ENCODE assay signal across 12 mouse cellular contexts in the genomic region with DNA sequence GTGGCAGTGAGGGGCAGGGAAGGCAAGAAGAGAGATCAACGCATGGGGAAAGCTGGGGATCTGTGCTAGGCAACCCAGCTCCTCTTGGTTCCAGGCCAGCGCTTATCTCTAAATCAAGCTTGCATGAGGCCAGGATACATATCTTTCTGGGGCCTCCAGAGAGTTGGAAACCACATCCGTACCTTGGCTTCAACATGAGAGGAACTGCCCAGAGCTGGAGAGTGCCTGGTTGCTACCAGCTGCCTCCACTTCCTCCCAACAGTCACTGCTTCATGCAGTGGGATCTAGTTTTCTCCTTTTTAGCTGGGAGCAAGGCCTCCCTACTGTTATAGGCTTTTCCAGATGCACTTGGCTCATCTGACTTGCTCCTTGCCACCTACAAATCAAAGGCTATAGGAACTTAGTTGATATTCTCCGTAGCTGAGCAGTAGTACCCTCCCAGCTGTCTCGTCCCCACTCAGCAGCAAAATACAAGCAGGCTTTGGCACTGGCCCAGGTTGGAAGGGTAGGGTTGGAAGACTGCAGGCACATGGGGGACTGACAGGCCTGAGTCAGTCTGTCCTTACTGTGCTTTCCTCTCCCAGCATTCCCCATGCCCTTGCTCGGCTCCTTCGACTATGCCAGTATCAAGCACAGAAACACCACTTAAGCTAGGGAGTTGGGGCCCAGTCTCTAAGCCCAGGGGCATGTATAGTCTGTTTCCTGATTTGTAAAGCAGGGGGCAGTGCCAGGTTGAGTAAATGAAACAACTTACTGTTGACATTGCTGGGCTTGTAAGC.
A peak's percentile ranks its signal among the peaks of the same experiment; 100 is the strongest.
DNase-seq lines count a peak whose midpoint lies in the region; ATAC-seq and TF ChIP-seq lines count a peak whose summit lies in the region.
"Had no signal": no experiment of that assay in that cellular context is flagged by ENCODE, and none has a peak within 500 bp of the region (broad histone marks: within the 10 kb centered on the region; RNA-seq: fewer than 3 reads in every experiment).

No protein-coding gene starts in this region.

- no peak overlapping the region for H3K27ac ChIP-seq in forebrain, postnatal 0 days (ENCODE audit: low read depth, low read length)
- H3K27ac ChIP-seq in forebrain, embryonic 11.5 days (ENCODE audit: low read depth, low read length), result no peak overlapping the region
- H3K27ac ChIP-seq in spleen, adult 2 months (ENCODE audit: insufficient read depth, low read length), result peak overlapping the region; percentile 69
- H3K27ac ChIP-seq in midbrain, embryonic 13.5 days, result no peak overlapping the region
- H3K27ac ChIP-seq in heart, embryonic 10.5 days, result no peak overlapping the region
- H3K27ac ChIP-seq: embryonic facial prominence, embryonic 15.5 days; neural tube, embryonic 12.5 days had no signal

- H3K9ac ChIP-seq in forebrain, postnatal 0 days, result no peak overlapping the region
- no peak overlapping the region for H3K9ac ChIP-seq in forebrain, embryonic 11.5 days (ENCODE audit: low read length)
- H3K9ac ChIP-seq in midbrain, embryonic 13.5 days (replicated peaks), result no peak overlapping the region
- H3K9ac ChIP-seq: embryonic facial prominence, embryonic 15.5 days; neural tube, embryonic 12.5 days had no signal

- no peaks in the 10 kb centered on the region for H3K27me3 ChIP-seq in forebrain, postnatal 0 days (ENCODE audit: insufficient read depth, low read length)
- no peaks in the 10 kb centered on the region for H3K27me3 ChIP-seq in forebrain, embryonic 11.5 days (ENCODE audit: control insufficient read depth, insufficient read depth, low read length)
- H3K27me3 ChIP-seq in spleen, adult 2 months (ENCODE audit: control insufficient read depth, insufficient read depth, low read length), result no peaks in the 10 kb centered on the region
- H3K27me3 ChIP-seq in midbrain, embryonic 13.5 days, result no peaks in the 10 kb centered on the region
- H3K27me3 ChIP-seq in heart, embryonic 10.5 days (ENCODE audit: insufficient read depth, poor library complexity, severe bottlenecking), result no peaks in the 10 kb centered on the region
- H3K27me3 ChIP-seq: embryonic facial prominence, embryonic 15.5 days; neural tube, embryonic 12.5 days had no signal

- no peaks in the 10 kb centered on the region for H3K4me1 ChIP-seq in forebrain, postnatal 0 days (ENCODE audit: insufficient read depth)
- no peaks in the 10 kb centered on the region for H3K4me1 ChIP-seq in forebrain, embryonic 11.5 days (replicated peaks; ENCODE audit: control insufficient read depth, insufficient read depth, low read length)
- H3K4me1 ChIP-seq in spleen, adult 2 months (ENCODE audit: control insufficient read depth, insufficient read depth, insufficient read length), result peaks cover 35% of the 10 kb centered on the region
- H3K4me1 ChIP-seq in midbrain, embryonic 13.5 days (replicated peaks), result no peaks in the 10 kb centered on the region
- no peaks in the 10 kb centered on the region for H3K4me1 ChIP-seq in heart, embryonic 10.5 days
- H3K4me1 ChIP-seq: embryonic facial prominence, embryonic 15.5 days; neural tube, embryonic 12.5 days had no signal

- no peak overlapping the region for H3K4me3 ChIP-seq in forebrain, postnatal 0 days (ENCODE audit: low read depth, low read length)
- no peak overlapping the region for H3K4me3 ChIP-seq in forebrain, embryonic 11.5 days (ENCODE audit: low read depth, low read length)
- H3K4me3 ChIP-seq in spleen, adult 2 months (ENCODE audit: extremely low read depth, insufficient read depth, insufficient read length), result no peak overlapping the region
- H3K4me3 ChIP-seq in midbrain, embryonic 13.5 days (replicated peaks), result no peak overlapping the region
- no peak overlapping the region for H3K4me3 ChIP-seq in heart, embryonic 10.5 days
- H3K4me3 ChIP-seq: embryonic facial prominence, embryonic 15.5 days; neural tube, embryonic 12.5 days had no signal

- TF ChIP-seq CTCF in forebrain, postnatal 0 days (IDR thresholded peaks at IDR 0.05; ENCODE audit: low read depth), result no peak
- TF ChIP-seq CTCF in spleen, adult 2 months (IDR thresholded peaks at IDR 0.05; ENCODE audit: extremely low read depth, insufficient read depth, insufficient read length, insufficient replicate concordance), result no peak

- WGBS in forebrain, postnatal 0 days, result 73% methylated on average over 7 of the region's 7 CpGs
- 87% methylated on average over 7 of the region's 7 CpGs for WGBS in forebrain, embryonic 11.5 days
- 12% methylated on average over 7 of the region's 7 CpGs for WGBS in spleen, adult 2 months
- 88% methylated on average over 7 of the region's 7 CpGs for WGBS in midbrain, embryonic 13.5 days
- WGBS in heart, embryonic 10.5 days, result 77% methylated on average over 7 of the region's 7 CpGs

- DNase-seq in forebrain, postnatal 0 days, result peak; percentile 3
- no peak for DNase-seq in forebrain, embryonic 11.5 days (ENCODE audit: low spot score)
- peak; percentile 48 to 61 for DNase-seq in spleen, adult 2 months (ENCODE audit: low read depth in 1 of 2, low spot score in 2 of 2)
- no peak for DNase-seq in spleen, postnatal 14 days (ENCODE audit: low spot score in 2 of 2)
- DNase-seq in lung, postnatal 36 days, result peak; percentile 41
- DNase-seq in embryo, embryonic 10 days (ENCODE audit: low spot score), result no peak
- no peak for DNase-seq in heart, embryonic 10.5 days (ENCODE audit: low spot score)
- DNase-seq: kidney, adult 11 months had no signal

- ATAC-seq in forebrain, postnatal 0 days, result peak; percentile 29; the same call in 1 of the 2 replicates
- ATAC-seq in forebrain, embryonic 11.5 days (replicated peaks; ENCODE audit: low FRiP score), result no peak
- ATAC-seq in midbrain, embryonic 13.5 days, result no peak
- ATAC-seq: Patski had no signal

- H3K9me3 ChIP-seq in forebrain, postnatal 0 days (ENCODE audit: low read length), result no peaks in the 10 kb centered on the region
- no peaks in the 10 kb centered on the region for H3K9me3 ChIP-seq in forebrain, embryonic 11.5 days (ENCODE audit: control insufficient read depth, low read length)
- no peaks in the 10 kb centered on the region for H3K9me3 ChIP-seq in midbrain, embryonic 13.5 days
- no peaks in the 10 kb centered on the region for H3K9me3 ChIP-seq in heart, embryonic 10.5 days
- H3K9me3 ChIP-seq: embryonic facial prominence, embryonic 15.5 days; neural tube, embryonic 12.5 days had no signal

- H3K36me3 ChIP-seq in forebrain, postnatal 0 days (ENCODE audit: insufficient read depth), result no peaks in the 10 kb centered on the region
- no peaks in the 10 kb centered on the region for H3K36me3 ChIP-seq in forebrain, embryonic 11.5 days (ENCODE audit: control insufficient read depth, insufficient read depth, low read length)
- H3K36me3 ChIP-seq in spleen, adult 2 months (ENCODE audit: control insufficient read depth, insufficient read depth, low read length), result no peaks in the 10 kb centered on the region; the same call in 1 of the 2 replicates
- no peaks in the 10 kb centered on the region for H3K36me3 ChIP-seq in midbrain, embryonic 13.5 days
- no peaks in the 10 kb centered on the region for H3K36me3 ChIP-seq in heart, embryonic 10.5 days
- H3K36me3 ChIP-seq: embryonic facial prominence, embryonic 15.5 days; neural tube, embryonic 12.5 days had no signal

- H3K4me2 ChIP-seq in forebrain, postnatal 0 days (ENCODE audit: low read depth), result no peak overlapping the region
- H3K4me2 ChIP-seq in forebrain, embryonic 11.5 days (ENCODE audit: low read depth, low read length, severe bottlenecking), result no peak overlapping the region
- H3K4me2 ChIP-seq in midbrain, embryonic 13.5 days (replicated peaks), result no peak overlapping the region
- H3K4me2 ChIP-seq: embryonic facial prominence, embryonic 15.5 days; neural tube, embryonic 12.5 days had no signal

- no peak for TF ChIP-seq POLR2A in spleen, adult 2 months (IDR thresholded peaks at IDR 0.05; ENCODE audit: low read depth, low read length)

Comparison
In these comparisons a context has a peak if more than half of its experiments do, and no peak if none do; other contexts are left out.
1. DNase-seq: peak in forebrain, postnatal 0 days (single experiment), spleen, adult 2 months (2 of 2) and lung, postnatal 36 days (single experiment); none in forebrain, embryonic 11.5 days (single experiment), spleen, postnatal 14 days (0 of 2), embryo, embryonic 10 days (single experiment) and heart, embryonic 10.5 days (single experiment).